Mouse (Mus musculus): ENCODE data around the gene Zfand2b.

Gene Zfand2b

GRCm38 (mm10) chr1:75214442-75214841 is 46.0 kb downstream of the Zfand2b start:
- no peak for DNase-seq (ENCODE audit: low spot score)

- DNase-seq (ENCODE audit: low spot score), result no peak
Measured at GRCm38 (mm10) chr1:75214886-75215285, 46.4 kb downstream of the Zfand2b start.

- DNase-seq (ENCODE audit: low spot score), result no peak
Measured at GRCm38 (mm10) chr1:75215785-75216184, 47.3 kb downstream of the Zfand2b start.

- DNase-seq (ENCODE audit: low spot score), result no peak
Measured at GRCm38 (mm10) chr1:75216797-75217585, 48.5 kb downstream of the Zfand2b start.

- no peak for DNase-seq (ENCODE audit: low spot score)
Measured at GRCm38 (mm10) chr1:75217893-75218226, 49.4 kb downstream of the Zfand2b start.

- DNase-seq (ENCODE audit: low spot score), result peak; percentile 42
Measured at GRCm38 (mm10) chr1:75218227-75219001, 50.0 kb downstream of the Zfand2b start.

GRCm38 (mm10) chr1:75219078-75219477 is 50.6 kb downstream of the Zfand2b start:
- peak; percentile 87 for DNase-seq (ENCODE audit: low spot score)

GRCm38 (mm10) chr1:75219531-75219930 is 51.1 kb downstream of the Zfand2b start, which contains the start of gene Tuba4a:
Gene Tuba4a (minus strand): TSS chr1:75219865.
- DNase-seq (ENCODE audit: low spot score), result no peak

Data from urinary bladder, postnatal 25 days (tissue).